20 mouse cellular contexts compared by ENCODE assay signal in the genomic region with DNA sequence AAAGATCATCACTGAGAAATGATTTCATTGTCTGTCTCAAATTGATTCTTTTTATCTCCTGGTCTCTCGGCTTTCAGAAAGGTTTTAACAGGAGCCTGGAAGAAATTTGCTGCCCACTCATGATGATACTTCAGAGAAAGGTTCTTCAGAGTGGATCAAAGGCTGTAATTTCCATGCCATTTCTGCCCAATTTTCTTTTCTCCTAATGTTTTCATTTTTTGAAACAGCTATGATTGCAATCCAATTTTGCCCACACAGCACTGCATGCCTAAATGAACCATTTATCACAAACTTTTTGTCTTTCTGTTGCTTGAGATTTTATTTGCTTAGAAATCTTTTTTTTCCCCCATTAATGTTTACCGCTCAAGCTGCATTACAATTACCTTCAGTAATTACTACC. TPM values are rescaled to one million over a fixed set of nuclear protein-coding genes. Genes with fewer than 3 reads are reported as not detected.
"Had no signal": no experiment of that assay in that cellular context is flagged by ENCODE, and none has a peak within 500 bp of the region (broad histone marks: within the 10 kb centered on the region; RNA-seq: fewer than 3 reads in every experiment).

No protein-coding gene starts in this region.

- H3K36me3 ChIP-seq: lung, embryonic 15.5 days; midbrain, embryonic 13.5 days; midbrain, embryonic 15.5 days; neural tube, embryonic 12.5 days had no signal

- H3K9ac ChIP-seq: lung, embryonic 15.5 days; midbrain, embryonic 13.5 days; midbrain, embryonic 15.5 days; neural tube, embryonic 12.5 days had no signal

- H3K27me3 ChIP-seq: lung, embryonic 15.5 days; megakaryocyte, embryonic 14.5 days; midbrain, embryonic 13.5 days; midbrain, embryonic 15.5 days; neural tube, embryonic 12.5 days had no signal

- DNase-seq: lung, adult 2 months; lung, postnatal 14 days; lung, postnatal 36 days; right cerebral cortex, postnatal 14 days; thymus, adult 18-20 months; thymus, postnatal 14 days; thymus, postnatal 36 days had no signal

- H3K9me3 ChIP-seq: lung, embryonic 15.5 days; midbrain, embryonic 13.5 days; midbrain, embryonic 15.5 days; neural tube, embryonic 12.5 days had no signal

- H3K4me1 ChIP-seq: lung, embryonic 15.5 days; megakaryocyte, embryonic 14.5 days; midbrain, embryonic 13.5 days; midbrain, embryonic 15.5 days; neural tube, embryonic 12.5 days had no signal

- H3K27ac ChIP-seq: lung, embryonic 15.5 days; macrophage; midbrain, embryonic 13.5 days; midbrain, embryonic 15.5 days; neural tube, embryonic 12.5 days had no signal

- H3K4me3 ChIP-seq: lung, embryonic 15.5 days; megakaryocyte, embryonic 14.5 days; midbrain, embryonic 13.5 days; midbrain, embryonic 15.5 days; neural tube, embryonic 12.5 days had no signal

- H3K4me2 ChIP-seq: lung, embryonic 15.5 days; midbrain, embryonic 11.5 days; midbrain, embryonic 13.5 days; midbrain, embryonic 15.5 days; neural tube, embryonic 12.5 days had no signal

- ATAC-seq: lung, postnatal 0 days; midbrain, embryonic 13.5 days; midbrain, embryonic 15.5 days had no signal

RNA-seq across cellular contexts. Expression of a gene that starts 53.3 kb away (rescaled TPM):
- polyA plus RNA-seq: lung, adult 2 months; lung, embryonic 15.5 days; lung, postnatal 0 days; macrophage; midbrain, postnatal 0 days; spleen, adult 2 months; stomach, embryonic 14.5 days; stomach, embryonic 16.5 days; thymus, postnatal 0 days had no signal
